Mouse (Mus musculus): ENCODE data around the gene C130032M10Rik. TPM values are rescaled to one million over a fixed set of nuclear protein-coding genes. Genes with fewer than 3 reads are reported as not detected.

Gene C130032M10Rik
- not detected in 2 replicates for polyA plus RNA-seq (2012; rRNA removed)

GRCm38 (mm10) chr9:114515364-114515763 is at the start of gene C130032M10Rik:
C130032M10Rik (plus strand) TSS chr9:114515697.

GRCm38 (mm10) chr9:114504816-114505215 is 10.7 kb upstream of the C130032M10Rik start, which contains the start of gene Ccr4:
Ccr4 (minus strand) TSS chr9:114504916.

GRCm38 (mm10) chr9:114563761-114564606 is 48.5 kb downstream of the C130032M10Rik start, which contains the start of gene Trim71:
Trim71 (minus strand) TSS chr9:114564369.

Other genes starting within 250 kb of the C130032M10Rik start
- gene Bcl2a1c, start 185.6 kb upstream of the C130032M10Rik start, polyA plus RNA-seq (2012; rRNA removed) = not detected in 2 replicates
- 23.2 and 33.6 TPM in 2 replicates for gene Crtap, start 125.0 kb upstream of the C130032M10Rik start, polyA plus RNA-seq (2012; rRNA removed)
- gene Glb1, start 114.6 kb upstream of the C130032M10Rik start, polyA plus RNA-seq (2012; rRNA removed) = 27.2 and 28.4 TPM in 2 replicates
- gene Tmppe, start 114.6 kb upstream of the C130032M10Rik start, polyA plus RNA-seq (2012; rRNA removed) = 3.6 and 3.9 TPM in 2 replicates
- not detected in 2 replicates for gene Ccr4, start 10.8 kb upstream of the C130032M10Rik start, polyA plus RNA-seq (2012; rRNA removed)
- 0.08 TPM in 2 replicates for gene Trim71, start 48.7 kb downstream of the C130032M10Rik start, polyA plus RNA-seq (2012; rRNA removed)
- gene Cnot10, start 124.5 kb downstream of the C130032M10Rik start, polyA plus RNA-seq (2012; rRNA removed) = 70.1 and 70.4 TPM in 2 replicates
- gene Dync1li1, start 173.1 kb downstream of the C130032M10Rik start, polyA plus RNA-seq (2012; rRNA removed) = 85.1 and 88.4 TPM in 2 replicates
- 14.5 and 14.8 TPM in 2 replicates for gene Cmtm6, start 215.4 kb downstream of the C130032M10Rik start, polyA plus RNA-seq (2012; rRNA removed)